Mouse (Mus musculus) midbrain, embryonic 10.5 days (tissue): ENCODE data around the gene Lrp5. TPM values are rescaled to one million over a fixed set of nuclear protein-coding genes. Genes with fewer than 3 reads are reported as not detected.

Source experiments
- DNase-seq: peaks from one replicate; pipeline ENCODE4 v3.0.0-alpha.2; 2017; ENCODE audit warnings: low spot score
- H3K27ac ChIP-seq: fragments of 300-500 bp; sonication (generic); replicated peaks from 2 replicates; pipeline ENCODE4 v1.5.1; 2016; ENCODE audit warnings: mild to moderate bottlenecking
- H3K27me3 ChIP-seq: fragments of 300-500 bp; sonication (generic); 2 replicates; pipeline ENCODE4 v1.6.1; 2016; ENCODE audit warnings: low read depth, mild to moderate bottlenecking; ENCODE audit not compliant: poor library complexity, severe bottlenecking
- H3K36me3 ChIP-seq: fragments of 300-500 bp; sonication (generic); 2 replicates; pipeline ENCODE4 v1.6.1; 2016; ENCODE audit warnings: mild to moderate bottlenecking, moderate library complexity
- H3K4me1 ChIP-seq: fragments of 300-500 bp; sonication (generic); 2 replicates; pipeline ENCODE4 v1.6.1; 2016
- H3K4me3 ChIP-seq: fragments of 300-500 bp; sonication (generic); 2 replicates; pipeline ENCODE4 v1.5.1; 2016; ENCODE audit warnings: mild to moderate bottlenecking, moderate library complexity
- H3K9me3 ChIP-seq: fragments of 300-500 bp; sonication (generic); replicated peaks from 2 replicates; pipeline ENCODE4 v1.6.1; 2016; ENCODE audit warnings: mild to moderate bottlenecking
- WGBS: fragments of 180-500 bp; shearing (Covaris S2); methylation state at CpG from one replicate; pipeline ENCODE4 v1.1.7; 2016; 5-methylcytosine and 5-hydroxymethylcytosine counted together
- polyA plus RNA-seq: library from polyadenylated mRNA; unstranded; fragments of >200 nt; fragmentation: Nextera tagmentation; extraction: Ambion mirVana; gene quantifications from 2 replicates; pipeline ENCODE4 v1.2.1, GENCODE M21; 2016

The Lrp5 gene
- polyA plus RNA-seq, 1 experiment from 2014 or later, result 2.5 TPM

DNA sequence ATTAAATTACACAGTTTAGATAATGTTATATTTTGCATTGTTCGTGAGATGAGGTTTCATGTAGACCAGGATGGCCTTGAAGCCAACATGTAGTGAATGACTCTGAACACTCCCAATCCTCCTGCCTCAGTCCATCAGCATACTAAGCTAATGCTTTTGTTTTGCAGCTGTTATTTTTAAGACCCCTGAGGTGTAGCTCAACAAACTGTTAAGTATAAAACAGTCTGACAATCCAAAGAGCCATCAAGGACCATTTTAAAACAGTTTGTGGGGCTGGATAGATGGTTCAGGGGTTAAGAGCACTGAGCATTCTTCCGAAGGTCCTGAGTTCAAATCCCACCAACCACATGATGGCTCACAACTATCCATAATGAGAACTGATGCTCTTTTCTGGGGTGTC lies 124.1 kb downstream of the Lrp5 start:
- Histone ChIP-seq H3K27me3 (no peaks in the 10 kb centered on the region), H3K4me1 (no peaks in the 10 kb centered on the region), H3K36me3 (peaks cover 83% of the 10 kb centered on the region), H3K9me3 (peaks cover 39% of the 10 kb centered on the region), H3K4me3 (no peak overlapping the region), H3K27ac (no peak overlapping the region)
- WGBS, result 97% methylated on average over 2 of the region's 2 CpGs
- no peak for DNase-seq

DNA sequence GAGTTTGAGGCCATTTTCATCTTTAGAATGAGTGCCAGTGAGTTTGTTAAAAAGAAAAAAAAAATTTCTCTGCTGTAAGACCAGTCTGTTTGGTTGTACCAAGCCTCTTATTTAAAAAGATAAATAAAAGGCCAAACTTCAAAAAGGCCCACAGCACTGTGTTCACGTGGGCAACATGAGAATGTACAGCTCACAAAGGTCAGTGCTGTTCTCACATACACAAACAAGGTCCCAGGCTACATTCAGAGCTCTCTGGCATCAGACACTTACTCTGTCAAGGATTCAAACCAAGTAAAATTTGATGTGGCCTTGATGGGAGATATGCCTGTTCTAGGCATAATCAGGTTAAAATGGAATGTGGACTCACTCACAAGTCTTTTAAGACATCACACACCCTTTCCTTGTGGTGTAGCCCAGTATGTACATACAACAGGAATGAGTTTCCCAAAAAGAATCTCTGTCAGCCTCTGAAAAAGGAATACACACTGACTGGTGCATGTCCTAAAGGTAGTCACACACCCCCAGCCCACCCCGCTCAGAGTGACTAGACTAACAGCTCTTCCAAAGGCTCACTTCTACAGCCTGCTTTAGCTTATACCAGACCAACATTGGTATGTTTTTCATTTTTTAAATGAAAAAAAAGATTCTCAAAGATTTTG lies 130.1 kb downstream of the Lrp5 start:
- H3K4me3 ChIP-seq, result no peak overlapping the region
- H3K9me3 ChIP-seq, result peaks cover 29% of the 10 kb centered on the region
- DNase-seq, result no peak
- peaks cover 37% of the 10 kb centered on the region for H3K36me3 ChIP-seq
- WGBS, result 96% methylated on average over 2 of the region's 2 CpGs
- no peaks in the 10 kb centered on the region for H3K27me3 ChIP-seq
- H3K27ac ChIP-seq, result no peak overlapping the region
- H3K4me1 ChIP-seq, result no peaks in the 10 kb centered on the region

DNA sequence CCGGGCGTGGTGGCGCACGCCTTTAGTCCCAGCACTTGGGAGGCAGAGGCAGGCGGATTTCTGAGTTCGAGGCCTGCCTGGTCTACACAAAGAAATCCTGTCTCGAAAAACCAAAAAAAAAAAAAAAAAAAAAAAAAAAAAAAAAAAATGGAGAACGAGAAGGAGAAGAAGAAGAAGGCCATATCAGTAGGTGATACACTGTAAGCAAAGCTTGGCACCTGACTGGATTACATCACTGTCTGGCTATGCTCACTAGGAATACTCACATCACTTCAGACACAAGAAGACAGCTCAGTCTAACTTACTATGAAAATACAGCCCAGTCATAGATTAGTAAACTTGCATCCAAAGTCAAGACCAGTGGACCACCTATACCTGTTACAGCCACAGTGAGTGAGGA lies 131.6 kb downstream of the Lrp5 start:
- DNase-seq, result no peak
- WGBS, result 94% methylated on average over 8 of the region's 8 CpGs
- H3K4me3 ChIP-seq, result no peak overlapping the region
- no peaks in the 10 kb centered on the region for H3K4me1 ChIP-seq
- H3K36me3 ChIP-seq, result peaks cover 22% of the 10 kb centered on the region
- H3K27ac ChIP-seq, result no peak overlapping the region
- no peaks in the 10 kb centered on the region for H3K27me3 ChIP-seq
- H3K9me3 ChIP-seq, result peaks cover 14% of the 10 kb centered on the region

DNA sequence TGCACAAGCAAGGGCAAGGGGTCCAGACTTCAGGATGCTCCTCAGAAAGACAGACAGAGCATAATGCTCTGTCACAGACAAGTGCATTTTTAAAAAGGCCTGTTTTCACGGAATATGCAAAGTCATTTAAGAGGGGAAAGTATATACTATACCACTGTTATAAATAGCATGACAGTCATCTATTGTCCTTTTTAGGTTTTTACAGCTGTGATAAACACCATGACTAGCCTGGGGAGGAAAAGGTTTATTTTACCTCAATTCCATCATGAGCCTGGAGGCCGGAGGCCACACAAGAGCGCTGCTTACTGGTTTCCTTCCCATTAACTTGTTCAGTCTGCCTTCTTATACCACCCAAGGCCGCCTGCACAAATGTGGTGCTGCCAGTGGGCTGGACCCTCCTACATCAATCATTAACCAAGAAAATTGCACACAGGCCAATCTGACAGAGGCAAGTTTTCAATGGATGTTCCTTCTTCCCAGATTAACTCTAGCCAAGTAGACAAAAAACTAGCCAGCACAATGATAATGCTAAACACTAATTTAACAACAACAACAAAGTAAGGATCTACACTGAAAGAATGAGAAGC lies 134.7 kb downstream of the Lrp5 start:
- no peaks in the 10 kb centered on the region for H3K4me1 ChIP-seq
- H3K9me3 ChIP-seq, result no peaks in the 10 kb centered on the region; the same call in 1 of the 2 replicates
- H3K27ac ChIP-seq, result no peak overlapping the region
- DNase-seq, result no peak
- peaks cover 21% of the 10 kb centered on the region for H3K36me3 ChIP-seq
- H3K27me3 ChIP-seq, result no peaks in the 10 kb centered on the region
- no peak overlapping the region for H3K4me3 ChIP-seq
- 88% methylated on average over 4 of the region's 4 CpGs for WGBS

DNA sequence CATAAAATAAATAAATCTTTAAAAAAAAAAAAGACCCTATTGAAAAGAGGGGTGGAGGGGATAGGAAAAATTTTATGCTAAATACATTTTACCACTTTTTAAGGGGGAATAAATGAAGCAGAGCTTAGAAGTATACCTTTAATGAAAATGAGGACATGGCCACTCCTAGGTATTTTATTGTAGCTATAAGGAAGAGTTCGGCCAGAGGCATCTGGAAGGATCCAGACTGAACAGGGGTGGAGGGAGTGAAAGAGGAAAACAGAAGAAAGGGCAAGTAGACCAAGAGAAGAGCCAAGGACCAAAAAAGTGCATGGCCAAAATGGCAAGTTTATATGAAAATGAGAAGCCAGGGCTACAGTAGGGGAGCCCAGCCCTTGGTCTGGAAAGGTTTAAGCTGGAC lies 136.3 kb downstream of the Lrp5 start:
- no peaks in the 10 kb centered on the region for H3K27me3 ChIP-seq
- no peaks in the 10 kb centered on the region for H3K9me3 ChIP-seq
- no peak for DNase-seq
- WGBS, result 100% methylated on average over 1 of the region's 1 CpGs
- no peak overlapping the region for H3K4me3 ChIP-seq
- no peaks in the 10 kb centered on the region for H3K4me1 ChIP-seq
- H3K27ac ChIP-seq, result no peak overlapping the region
- H3K36me3 ChIP-seq, result peaks cover 19% of the 10 kb centered on the region

DNA sequence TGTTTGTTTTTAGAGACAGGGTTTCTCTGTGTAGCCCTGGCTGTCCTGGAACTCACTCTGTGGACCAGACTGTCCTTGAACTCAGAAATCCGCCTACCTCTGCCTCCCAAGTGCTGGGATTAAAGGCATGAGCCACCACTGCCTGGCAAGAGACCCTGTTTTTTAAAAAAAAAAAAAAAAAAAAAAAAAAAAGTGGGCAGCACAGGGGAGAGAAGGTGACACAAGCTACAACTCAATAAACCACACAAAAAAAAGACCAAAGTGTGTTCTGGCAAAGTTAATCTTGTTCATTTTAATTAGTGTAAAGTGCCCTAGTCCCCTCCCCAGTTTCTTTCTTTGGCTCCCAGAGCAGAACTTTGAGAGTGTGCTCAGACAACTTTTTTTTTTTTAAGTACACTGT lies 137.1 kb downstream of the Lrp5 start:
- H3K9me3 ChIP-seq, result no peaks in the 10 kb centered on the region
- no peaks in the 10 kb centered on the region for H3K4me1 ChIP-seq
- peaks cover 19% of the 10 kb centered on the region for H3K36me3 ChIP-seq
- no peak for DNase-seq
- H3K27me3 ChIP-seq, result no peaks in the 10 kb centered on the region
- H3K27ac ChIP-seq, result no peak overlapping the region
- WGBS, result 92% methylated on average over 1 of the region's 1 CpGs
- H3K4me3 ChIP-seq, result no peak overlapping the region

DNA sequence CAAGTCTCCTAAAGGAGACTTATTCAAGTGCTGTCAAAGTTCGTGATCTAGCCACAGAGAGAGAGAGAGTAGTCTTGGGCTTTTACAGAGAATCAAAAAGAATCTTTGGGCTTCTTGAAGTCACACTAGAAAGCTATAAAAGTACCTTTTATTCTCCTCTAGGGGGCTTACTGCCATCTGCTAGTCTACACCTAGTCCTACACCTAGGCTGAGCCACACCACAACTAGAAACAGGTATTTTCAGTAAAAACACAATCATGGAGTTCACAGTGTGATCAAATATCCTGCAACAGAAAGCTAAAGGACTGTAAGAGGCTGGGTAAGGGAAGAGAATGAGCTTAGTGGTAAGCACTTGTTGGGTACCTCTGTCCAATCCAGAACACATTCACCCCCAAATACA lies 138.1 kb downstream of the Lrp5 start:
- Histone ChIP-seq H3K27ac (no peak overlapping the region), H3K9me3 (no peaks in the 10 kb centered on the region), H3K4me1 (no peaks in the 10 kb centered on the region), H3K27me3 (no peaks in the 10 kb centered on the region), H3K4me3 (no peak overlapping the region), H3K36me3 (peaks cover 26% of the 10 kb centered on the region)
- no peak for DNase-seq
- 97% methylated on average over 1 of the region's 1 CpGs for WGBS

DNA sequence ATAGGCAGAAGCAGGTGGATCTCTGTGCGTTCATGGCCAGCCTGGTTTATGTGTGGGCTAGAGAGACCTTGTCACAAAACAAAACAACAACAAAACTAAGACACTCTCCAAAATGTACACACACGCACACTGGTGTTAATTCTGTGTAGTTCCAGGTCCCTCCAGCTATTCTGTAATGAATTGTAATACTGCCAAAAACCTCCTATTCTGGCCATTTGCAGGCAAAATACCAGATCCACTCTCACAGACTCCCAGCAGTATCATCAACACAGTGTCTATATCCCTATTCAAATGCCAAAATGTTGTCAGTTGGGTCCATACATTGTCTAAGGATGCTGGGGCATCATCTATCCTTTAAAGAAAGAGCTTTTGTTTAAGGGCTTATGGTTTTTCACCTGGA lies 141.4 kb downstream of the Lrp5 start:
- Histone ChIP-seq H3K36me3 (peaks cover 58% of the 10 kb centered on the region), H3K4me1 (no peaks in the 10 kb centered on the region), H3K4me3 (no peak overlapping the region), H3K9me3 (no peaks in the 10 kb centered on the region), H3K27me3 (no peaks in the 10 kb centered on the region), H3K27ac (no peak overlapping the region)
- 94% methylated on average over 2 of the region's 2 CpGs for WGBS
- no peak for DNase-seq

DNA sequence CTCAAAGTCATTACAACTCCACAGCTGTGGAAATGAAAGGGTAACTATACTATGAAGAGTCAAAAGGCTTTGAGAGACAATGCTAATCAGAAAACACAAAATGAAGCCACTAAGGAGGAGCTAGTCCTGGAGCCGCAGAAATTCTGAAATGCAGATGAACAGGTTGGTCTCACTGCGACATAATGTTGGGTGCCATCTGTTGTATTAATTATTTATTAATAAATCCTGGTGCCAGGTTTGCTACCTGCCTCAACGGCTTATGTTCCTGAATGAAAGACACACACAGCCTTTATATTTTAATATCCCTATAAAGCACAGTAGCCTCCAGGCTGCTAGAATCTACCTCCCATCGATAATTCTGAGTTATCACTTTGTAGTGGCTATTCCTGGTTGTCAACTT lies 143.8 kb downstream of the Lrp5 start:
- H3K4me1 ChIP-seq, result no peaks in the 10 kb centered on the region
- H3K27ac ChIP-seq, result no peak overlapping the region
- DNase-seq, result no peak
- no peaks in the 10 kb centered on the region for H3K9me3 ChIP-seq
- 94% methylated on average over 4 of the region's 4 CpGs for WGBS
- H3K27me3 ChIP-seq, result no peaks in the 10 kb centered on the region
- H3K4me3 ChIP-seq, result no peak overlapping the region
- peaks cover 72% of the 10 kb centered on the region for H3K36me3 ChIP-seq

DNA sequence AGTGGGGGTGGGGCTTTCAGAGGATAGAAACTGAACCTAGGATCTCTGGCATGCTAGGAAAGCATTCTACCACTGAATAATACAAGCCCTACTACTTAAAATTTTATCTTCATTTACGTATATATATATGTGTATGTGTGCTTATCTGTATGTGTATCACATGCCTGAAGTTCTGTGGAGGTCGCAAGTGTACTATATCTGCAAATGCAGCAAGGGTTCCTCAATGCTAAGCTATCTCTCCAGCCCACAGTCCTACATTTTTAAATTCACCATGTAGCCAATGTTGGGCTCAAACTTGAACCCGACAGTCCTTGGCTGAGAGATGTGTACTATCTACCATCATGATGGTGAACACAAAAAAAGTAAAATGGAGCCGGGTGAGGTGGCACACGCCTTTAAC lies 145.4 kb downstream of the Lrp5 start:
- no peak overlapping the region for H3K4me3 ChIP-seq
- no peak for DNase-seq
- H3K36me3 ChIP-seq, result peaks cover 78% of the 10 kb centered on the region
- 94% methylated on average over 5 of the region's 5 CpGs for WGBS
- H3K27me3 ChIP-seq, result no peaks in the 10 kb centered on the region
- H3K27ac ChIP-seq, result no peak overlapping the region
- H3K9me3 ChIP-seq, result no peaks in the 10 kb centered on the region
- H3K4me1 ChIP-seq, result no peaks in the 10 kb centered on the region

DNA sequence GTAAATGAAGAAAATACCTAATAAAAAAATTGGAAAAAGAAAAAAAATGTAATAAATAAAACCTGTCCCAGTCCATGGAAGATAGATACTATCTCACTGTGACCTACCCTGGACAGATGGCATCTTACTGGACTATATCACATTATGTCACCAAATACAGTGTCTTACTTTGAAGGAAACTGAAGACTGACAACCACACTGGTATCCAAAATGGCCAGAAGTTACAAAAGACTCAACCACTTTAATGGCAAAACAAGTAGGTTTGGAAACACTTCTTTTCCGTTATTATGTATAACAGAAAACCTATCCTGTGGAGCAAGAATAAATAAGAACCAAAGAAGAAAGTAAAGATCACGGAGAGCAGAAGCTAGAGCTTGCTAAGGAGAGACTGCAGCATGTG lies 146.1 kb downstream of the Lrp5 start:
- WGBS, result 90% methylated on average over 2 of the region's 2 CpGs
- H3K9me3 ChIP-seq, result no peaks in the 10 kb centered on the region
- no peak overlapping the region for H3K27ac ChIP-seq
- DNase-seq, result no peak
- no peaks in the 10 kb centered on the region for H3K4me1 ChIP-seq
- no peak overlapping the region for H3K4me3 ChIP-seq
- peaks cover 74% of the 10 kb centered on the region for H3K36me3 ChIP-seq
- H3K27me3 ChIP-seq, result no peaks in the 10 kb centered on the region

DNA sequence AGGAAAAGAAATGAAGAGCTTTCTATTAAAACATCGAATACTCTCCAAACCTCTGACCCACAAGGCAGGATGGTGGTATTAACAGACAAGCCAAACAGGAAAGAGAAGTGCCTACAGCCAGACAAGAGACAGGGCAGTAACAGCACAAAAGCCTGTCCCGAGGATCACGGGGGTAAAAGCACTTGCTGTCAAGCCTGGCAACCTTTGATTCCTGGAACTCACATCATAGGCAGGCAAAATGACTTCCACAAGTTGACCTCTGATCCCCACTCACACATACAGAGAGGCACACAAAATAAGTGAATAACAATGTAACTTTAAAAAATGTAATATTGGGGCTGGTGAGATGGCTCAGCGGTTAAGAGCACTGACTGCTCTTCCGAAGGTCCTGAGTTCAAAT lies 146.9 kb downstream of the Lrp5 start:
- Histone ChIP-seq H3K27me3 (no peaks in the 10 kb centered on the region), H3K4me1 (no peaks in the 10 kb centered on the region), H3K27ac (no peak overlapping the region), H3K9me3 (no peaks in the 10 kb centered on the region), H3K4me3 (no peak overlapping the region), H3K36me3 (peaks cover 79% of the 10 kb centered on the region)
- no peak for DNase-seq
- 93% methylated on average over 5 of the region's 5 CpGs for WGBS

DNA sequence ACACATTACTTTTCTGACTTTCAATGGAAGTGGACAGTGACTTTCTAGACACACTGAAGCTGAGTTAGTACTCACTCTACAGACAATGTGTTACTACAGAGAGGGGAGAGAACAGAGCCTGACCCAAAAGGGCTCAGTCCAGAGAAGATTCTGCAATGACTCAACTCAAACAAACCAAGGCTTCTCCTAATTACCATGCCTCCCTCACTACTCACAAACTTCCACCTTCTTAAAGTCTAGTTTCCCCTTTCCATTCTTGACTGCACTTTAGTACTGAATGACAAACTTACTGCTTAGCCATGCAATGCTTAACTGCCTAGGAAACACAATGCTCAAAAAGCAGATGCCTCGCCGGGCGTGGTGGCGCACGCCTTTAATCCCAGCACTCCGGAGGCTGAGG lies 148.7 kb downstream of the Lrp5 start:
- Histone ChIP-seq H3K4me1 (no peaks in the 10 kb centered on the region), H3K36me3 (peaks cover 83% of the 10 kb centered on the region), H3K27ac (no peak overlapping the region), H3K9me3 (no peaks in the 10 kb centered on the region), H3K27me3 (no peaks in the 10 kb centered on the region), H3K4me3 (no peak overlapping the region)
- 98% methylated on average over 6 of the region's 6 CpGs for WGBS
- no peak for DNase-seq
